Mouse (Mus musculus) small intestine, adult 2 months (tissue): ENCODE results near the gene Arhgap29.

Experiments used
- CTCF ChIP-seq: fragments of 200-500 bp; IDR thresholded peaks from 2 replicates; pipeline ENCODE4 v1.5.1; 2012; ENCODE audit warnings: low read depth, mild to moderate bottlenecking, control low read depth, inconsistent platforms, low read length, moderate library complexity, mixed read lengths; ENCODE audit not compliant: insufficient replicate concordance, insufficient read length; ENCODE audit errors: extremely low read depth
- POLR2A ChIP-seq: fragments of 200-500 bp; IDR thresholded peaks from 2 replicates; pipeline ENCODE4 v1.6.1; 2012; ENCODE audit warnings: low read depth, mild to moderate bottlenecking, control low read depth, inconsistent platforms, low read length, moderate library complexity

- TF ChIP-seq CTCF (no peak), POLR2A (no peak)
Observed at GRCm38 (mm10) chr3:121953049-121953432, 700 bp downstream of the Arhgap29 start.
